Mouse (Mus musculus): ENCODE results near the gene Fam186b. TPM values are rescaled to one million over a fixed set of nuclear protein-coding genes. Genes with fewer than 3 reads are reported as not detected.
A peak's percentile ranks its signal among the peaks of the same experiment; 100 is the strongest.

Fam186b gene
- total RNA-seq (2014; rRNA removed) = under 0.01 TPM in 1 of 2 replicates, not detected in the other
- 0.02 TPM in 1 of 2 replicates, not detected in the other for polyA plus RNA-seq (2012; rRNA removed)

GRCm38 (mm10) chr15:99295484-99295981 is at the start of gene Fam186b:
Gene Fam186b, minus strand, starts transcription at chr15:99295888.
- peaks cover 7% of the 10 kb centered on the region; the same call in 1 of the 2 replicates for H3K4me1 ChIP-seq (ENCODE audit: control insufficient read depth, insufficient read depth, low read length)
- no peaks in the 10 kb centered on the region for H3K27me3 ChIP-seq (ENCODE audit: control insufficient read depth, insufficient read depth, low read length)
- WGBS = 2% methylated on average over 11 of the region's 17 CpGs
- no peaks in the 10 kb centered on the region for H3K79me2 ChIP-seq (ENCODE audit: control insufficient read depth, insufficient read depth, low read length)
- no peaks in the 10 kb centered on the region for H3K36me3 ChIP-seq (ENCODE audit: control insufficient read depth, insufficient read depth, low read length)
- peak within 1 kb of the TSS; percentile 84 for H3K9ac ChIP-seq (ENCODE audit: low read depth, low read length)
- no peak within 1 kb of the TSS; the same call in 1 of the 2 replicates for H3K27ac ChIP-seq (replicated peaks; ENCODE audit: insufficient read depth, low read depth, low read length)
- H3K4me3 ChIP-seq (ENCODE audit: insufficient read depth, low read depth, low read length) = peak within 1 kb of the TSS; percentile 90
- DNase-seq (ENCODE audit: extremely low read depth, low read depth, low spot score) = no peak
- TF ChIP-seq POLR2A (IDR thresholded peaks at IDR 0.05; ENCODE audit: extremely low read depth, insufficient read depth, low read length) (no peak), CTCF (IDR thresholded peaks at IDR 0.05; ENCODE audit: low read depth, low read length) (no peak)

GRCm38 (mm10) chr15:99344961-99345360 is 49.3 kb upstream of the Fam186b start:
- peaks cover 4% of the 10 kb centered on the region for H3K4me1 ChIP-seq (ENCODE audit: control insufficient read depth, insufficient read depth, low read length)

DNA sequence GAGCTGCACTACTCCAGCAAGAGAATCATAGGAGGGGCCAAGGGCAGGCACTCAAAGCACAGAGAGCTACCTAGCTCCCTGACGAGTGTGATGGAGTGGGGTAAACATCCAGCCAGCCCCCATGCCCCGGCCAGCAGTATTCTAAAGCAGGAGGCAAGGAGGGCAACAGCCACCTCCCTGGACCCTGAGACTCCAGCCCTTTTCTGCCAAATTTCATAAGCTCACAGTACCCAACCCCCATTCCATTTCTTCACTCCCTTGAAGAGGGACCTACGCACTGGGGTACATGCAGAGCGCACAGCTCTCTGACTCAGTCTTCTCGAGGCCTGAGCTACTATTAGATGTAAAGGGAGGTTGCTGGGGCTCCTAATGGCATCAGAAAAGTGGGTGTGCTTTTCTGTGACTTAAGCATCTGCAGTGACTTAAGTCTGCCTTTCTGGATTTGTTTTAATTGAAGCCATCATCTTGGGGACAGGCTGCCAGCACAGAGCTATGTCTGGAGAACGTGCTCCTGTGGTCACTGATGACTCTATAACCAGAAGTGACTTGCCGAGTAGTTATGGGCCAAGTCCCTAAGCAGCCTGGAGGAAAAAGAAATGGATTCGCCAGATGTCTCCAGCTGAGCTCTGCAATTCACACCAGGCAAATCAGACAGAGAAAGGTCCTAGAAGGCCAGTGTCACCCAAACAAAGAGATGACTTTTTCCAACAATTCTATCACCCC is 48.6 kb upstream of the Fam186b start:
- 78% methylated on average over 8 of the region's 8 CpGs for WGBS
- peaks cover 4% of the 10 kb centered on the region for H3K4me1 ChIP-seq (ENCODE audit: control insufficient read depth, insufficient read depth, low read length)
- peak; percentile 9 for DNase-seq (ENCODE audit: extremely low read depth, low read depth, low spot score)
- H3K27me3 ChIP-seq (ENCODE audit: control insufficient read depth, insufficient read depth, low read length) = no peaks in the 10 kb centered on the region
- H3K36me3 ChIP-seq (ENCODE audit: control insufficient read depth, insufficient read depth, low read length) = no peaks in the 10 kb centered on the region
- 0 out of 2 replicates have a peak overlapping the region, but pooled peaks have one; percentile 19 for H3K27ac ChIP-seq (replicated peaks; ENCODE audit: insufficient read depth, low read depth, low read length)
- TF ChIP-seq CTCF (IDR thresholded peaks at IDR 0.05; ENCODE audit: low read depth, low read length) (no peak), POLR2A (IDR thresholded peaks at IDR 0.05; ENCODE audit: extremely low read depth, insufficient read depth, low read length) (no peak)
- no peaks in the 10 kb centered on the region for H3K79me2 ChIP-seq (ENCODE audit: control insufficient read depth, insufficient read depth, low read length)
- no peak overlapping the region for H3K4me3 ChIP-seq (ENCODE audit: insufficient read depth, low read depth, low read length)
- no peak overlapping the region for H3K9ac ChIP-seq (ENCODE audit: low read depth, low read length)

More at GRCm38 (mm10) chr15:99344961-99345360, 49.3 kb upstream of the Fam186b start:
- 78% methylated on average over 4 of the region's 4 CpGs for WGBS
- no peak overlapping the region for H3K27ac ChIP-seq (replicated peaks; ENCODE audit: insufficient read depth, low read depth, low read length)
- no peak overlapping the region for H3K4me3 ChIP-seq (ENCODE audit: insufficient read depth, low read depth, low read length)
- H3K79me2 ChIP-seq (ENCODE audit: control insufficient read depth, insufficient read depth, low read length) = no peaks in the 10 kb centered on the region
- H3K36me3 ChIP-seq (ENCODE audit: control insufficient read depth, insufficient read depth, low read length) = no peaks in the 10 kb centered on the region
- no peak for DNase-seq (ENCODE audit: extremely low read depth, low read depth, low spot score)
- H3K9ac ChIP-seq (ENCODE audit: low read depth, low read length) = no peak overlapping the region
- H3K27me3 ChIP-seq (ENCODE audit: control insufficient read depth, insufficient read depth, low read length) = no peaks in the 10 kb centered on the region
- TF ChIP-seq POLR2A (IDR thresholded peaks at IDR 0.05; ENCODE audit: extremely low read depth, insufficient read depth, low read length) (no peak), CTCF (IDR thresholded peaks at IDR 0.05; ENCODE audit: low read depth, low read length) (no peak)

DNA sequence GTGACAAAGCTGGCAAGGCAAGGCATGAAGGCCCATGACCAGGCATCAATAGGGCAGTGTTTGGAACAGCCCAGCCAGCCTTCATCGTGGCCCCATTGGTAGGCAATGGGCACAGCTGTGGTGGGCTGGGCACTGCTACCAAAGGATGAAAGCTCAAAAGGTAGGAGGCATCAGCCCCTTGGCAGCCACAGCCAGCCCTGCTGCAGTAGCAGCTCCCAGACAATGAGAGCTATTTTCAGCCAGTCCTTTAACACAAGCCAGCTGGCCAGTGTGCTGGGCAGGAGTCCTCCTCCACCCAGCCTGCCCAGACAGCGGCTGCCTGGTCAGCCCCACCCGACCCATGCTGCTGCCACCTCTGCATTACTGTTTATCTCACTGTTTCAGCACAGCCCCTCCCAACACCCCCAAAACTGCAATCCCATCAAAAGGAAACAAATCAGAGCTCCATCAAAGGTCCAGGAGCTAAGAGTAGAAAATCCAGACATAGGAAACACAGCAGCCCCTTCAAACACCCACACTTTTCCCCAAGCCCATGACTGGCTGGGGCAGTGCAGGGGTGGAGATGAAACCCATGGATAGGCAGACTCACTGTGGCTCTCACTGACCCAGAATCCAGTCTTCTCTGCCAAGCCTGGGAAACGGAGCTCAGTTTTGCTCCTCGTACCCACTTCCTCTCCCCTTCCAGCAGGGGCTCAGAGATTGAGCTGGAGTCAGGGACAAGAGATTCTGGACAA is 47.9 kb upstream of the Fam186b start:
- DNase-seq (ENCODE audit: extremely low read depth, low read depth, low spot score) = no peak
- 0 out of 2 replicates have a peak overlapping the region, but pooled peaks have one; percentile 19 for H3K27ac ChIP-seq (replicated peaks; ENCODE audit: insufficient read depth, low read depth, low read length)

GRCm38 (mm10) chr15:99342194-99342981 is 46.7 kb upstream of the Fam186b start:
- H3K4me1 ChIP-seq (ENCODE audit: control insufficient read depth, insufficient read depth, low read length) = peaks cover 4% of the 10 kb centered on the region

More for the DNA sequence above, 47.9 kb upstream of the Fam186b start:
- Histone ChIP-seq H3K36me3 (ENCODE audit: control insufficient read depth, insufficient read depth, low read length) (no peaks in the 10 kb centered on the region), H3K4me3 (ENCODE audit: insufficient read depth, low read depth, low read length) (no peak overlapping the region), H3K27me3 (ENCODE audit: control insufficient read depth, insufficient read depth, low read length) (no peaks in the 10 kb centered on the region), H3K9ac (ENCODE audit: low read depth, low read length) (no peak overlapping the region), H3K79me2 (ENCODE audit: control insufficient read depth, insufficient read depth, low read length) (no peaks in the 10 kb centered on the region), H3K4me1 (ENCODE audit: control insufficient read depth, insufficient read depth, low read length) (peaks cover 4% of the 10 kb centered on the region)
- 76% methylated on average over 5 of the region's 5 CpGs for WGBS
- TF ChIP-seq CTCF (IDR thresholded peaks at IDR 0.05; ENCODE audit: low read depth, low read length) (no peak), POLR2A (IDR thresholded peaks at IDR 0.05; ENCODE audit: extremely low read depth, insufficient read depth, low read length) (no peak)

More at GRCm38 (mm10) chr15:99342194-99342981, 46.7 kb upstream of the Fam186b start:
- Histone ChIP-seq H3K4me3 (ENCODE audit: insufficient read depth, low read depth, low read length) (no peak overlapping the region), H3K27me3 (ENCODE audit: control insufficient read depth, insufficient read depth, low read length) (no peaks in the 10 kb centered on the region), H3K9ac (ENCODE audit: low read depth, low read length) (no peak overlapping the region), H3K36me3 (ENCODE audit: control insufficient read depth, insufficient read depth, low read length) (no peaks in the 10 kb centered on the region), H3K27ac (replicated peaks; ENCODE audit: insufficient read depth, low read depth, low read length) (no peak overlapping the region), H3K79me2 (ENCODE audit: control insufficient read depth, insufficient read depth, low read length) (no peaks in the 10 kb centered on the region)
- WGBS = 68% methylated on average over 9 of the region's 9 CpGs
- DNase-seq (ENCODE audit: extremely low read depth, low read depth, low spot score) = no peak
- TF ChIP-seq CTCF (IDR thresholded peaks at IDR 0.05; ENCODE audit: low read depth, low read length) (no peak), POLR2A (IDR thresholded peaks at IDR 0.05; ENCODE audit: extremely low read depth, insufficient read depth, low read length) (no peak)
